Mouse (Mus musculus) thymus, adult 2 months (tissue): ENCODE data around the gene Rassf8. TPM values are rescaled to one million over a fixed set of nuclear protein-coding genes. Genes with fewer than 3 reads are reported as not detected.

ENCODE experiments used
- DNase-seq: peaks from one replicate; pipeline ENCODE4 v3.0.0; 2021
- H3K27ac ChIP-seq: fragments of 200-500 bp; 2 replicates; pipeline ENCODE4 v1.5.1; 2012; ENCODE audit warnings: low read length, control low read depth; ENCODE audit not compliant: control insufficient read depth, insufficient read depth
- H3K27me3 ChIP-seq: fragments of 200-500 bp; 2 replicates; pipeline ENCODE4 v1.6.1; 2012; ENCODE audit warnings: mild to moderate bottlenecking, low read length, moderate library complexity, mixed read lengths; ENCODE audit not compliant: control insufficient read depth, insufficient read depth
- H3K36me3 ChIP-seq: fragments of 200-500 bp; 2 replicates; pipeline ENCODE4 v1.6.1; 2012; ENCODE audit warnings: mild to moderate bottlenecking, low read length, moderate library complexity; ENCODE audit not compliant: control insufficient read depth, insufficient read depth
- H3K4me1 ChIP-seq: fragments of 200-500 bp; replicated peaks from 2 replicates; pipeline ENCODE4 v1.6.1; 2012; ENCODE audit warnings: low read length; ENCODE audit not compliant: control insufficient read depth, insufficient read depth
- H3K4me3 ChIP-seq: fragments of 200-500 bp; 2 replicates; pipeline ENCODE4 v1.5.1; 2012; ENCODE audit warnings: mild to moderate bottlenecking, low read length, control low read depth, moderate library complexity; ENCODE audit not compliant: control insufficient read depth, insufficient read depth
- CTCF ChIP-seq: fragments of 200-500 bp; IDR thresholded peaks from 2 replicates; pipeline ENCODE4 v1.5.1; 2012; ENCODE audit warnings: mild to moderate bottlenecking, control low read depth, low read length, moderate library complexity, borderline replicate concordance; ENCODE audit not compliant: control insufficient read depth, poor library complexity, insufficient read depth; ENCODE audit errors: extremely low read depth
- POLR2A ChIP-seq: fragments of 200-500 bp; IDR thresholded peaks from 2 replicates; pipeline ENCODE4 v1.6.1; 2012; ENCODE audit warnings: mild to moderate bottlenecking, low read length, control low read depth, moderate library complexity; ENCODE audit not compliant: control insufficient read depth, poor library complexity, insufficient read depth; ENCODE audit errors: extremely low read depth
- WGBS: fragments of 180-500 bp; shearing (Covaris S2); methylation state at CpG from one replicate; pipeline ENCODE4 v1.1.7; 2018; 5-methylcytosine and 5-hydroxymethylcytosine counted together
- polyA plus RNA-seq: library from polyadenylated mRNA; depleted of rRNA; stranded (reverse); fragments of >200 nt; gene quantifications from 2 replicates; pipeline ENCODE4 v1.2.3, GENCODE M21; 2012; rRNA removed

Gene Rassf8
- polyA plus RNA-seq, 1 experiment: 5.3 TPM

GRCm38 (mm10) chr6:145865886-145866851 is 119.6 kb downstream of the Rassf8 start:
- peak overlapping the region; percentile 42 for H3K4me3 ChIP-seq
- TF ChIP-seq CTCF: no peak
- no peak for TF ChIP-seq POLR2A
- no peak overlapping the region; the same call in 1 of the 2 replicates for H3K27ac ChIP-seq
- H3K27me3 ChIP-seq: peaks cover 34% of the 10 kb centered on the region
- WGBS: 1% methylated on average over 69 of the region's 69 CpGs
- no peaks in the 10 kb centered on the region for H3K36me3 ChIP-seq
- H3K4me1 ChIP-seq: peaks cover 29% of the 10 kb centered on the region
- no peak for DNase-seq

DNA sequence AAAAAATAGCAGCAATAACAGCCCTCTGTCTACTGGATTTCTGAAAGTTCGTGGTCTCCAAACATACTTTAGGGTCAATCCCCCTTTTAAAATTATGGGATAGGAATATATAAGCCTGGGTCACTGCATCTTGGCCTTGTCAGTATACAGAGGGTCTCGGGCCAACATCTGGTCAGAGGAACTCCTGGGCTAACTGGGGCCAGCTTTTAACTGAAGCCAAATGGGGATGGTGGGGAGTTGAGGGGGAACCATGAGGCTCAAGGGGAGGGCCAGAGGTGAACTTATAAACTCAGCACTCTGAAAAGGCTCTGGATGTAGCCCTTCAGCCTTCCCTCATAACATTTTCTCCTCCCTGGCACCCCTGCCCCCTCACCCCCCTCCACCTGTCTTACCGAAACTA is 120.6 kb downstream of the Rassf8 start:
- peaks cover 34% of the 10 kb centered on the region for H3K27me3 ChIP-seq
- H3K27ac ChIP-seq: no peak overlapping the region
- H3K36me3 ChIP-seq: no peaks in the 10 kb centered on the region
- DNase-seq: no peak
- H3K4me1 ChIP-seq: peaks cover 29% of the 10 kb centered on the region
- TF ChIP-seq POLR2A: no peak
- TF ChIP-seq CTCF: no peak
- 76% methylated on average over 3 of the region's 3 CpGs for WGBS
- H3K4me3 ChIP-seq: no peak overlapping the region

Other genes starting within 250 kb of the Rassf8 start
- 0.32 and 0.38 TPM in 2 replicates for gene Lmntd1, start 132.4 kb upstream of the Rassf8 start, polyA plus RNA-seq
- gene Tuba3b, start 131.0 kb upstream of the Rassf8 start, polyA plus RNA-seq: 0.15 and 0.61 TPM in 2 replicates
- 10.5 and 16.1 TPM in 2 replicates for gene Bhlhe41, start 118.8 kb downstream of the Rassf8 start, polyA plus RNA-seq
- 1.4 and 2.9 TPM in 2 replicates for gene Sspn, start 184.9 kb downstream of the Rassf8 start, polyA plus RNA-seq